Mouse (Mus musculus) urinary bladder, postnatal 14 days (tissue): ENCODE data around the gene Abi3bp.

Source experiments
- DNase-seq: peaks from one replicate; pipeline ENCODE4 v3.0.0; 2021; ENCODE audit warnings: low spot score

Gene Abi3bp

GRCm38 (mm10) chr16:56477677-56478574, at the start of gene Abi3bp:
TSS of gene Abi3bp (plus strand) at chr16:56477878.
- peak; percentile 60 for DNase-seq

- DNase-seq, result no peak
These were observed 42.1 kb upstream of the Abi3bp start for GRCm38 (mm10) chr16:56435293-56436185.

GRCm38 (mm10) chr16:56440243-56440642, 37.4 kb upstream of the Abi3bp start:
- no peak for DNase-seq

GRCm38 (mm10) chr16:56441113-56441512, 36.6 kb upstream of the Abi3bp start:
- DNase-seq, result no peak

GRCm38 (mm10) chr16:56441658-56442344, 35.9 kb upstream of the Abi3bp start:
- DNase-seq, result no peak

- DNase-seq, result peak; percentile 7
These were observed 26.2 kb upstream of the Abi3bp start for GRCm38 (mm10) chr16:56451482-56451881.

- DNase-seq, result no peak
These were observed 25.8 kb upstream of the Abi3bp start for GRCm38 (mm10) chr16:56451923-56452322.

- no peak for DNase-seq
These were observed 19.5 kb upstream of the Abi3bp start for GRCm38 (mm10) chr16:56458052-56458754.

- no peak for DNase-seq
These were observed 4.5 kb upstream of the Abi3bp start for GRCm38 (mm10) chr16:56473160-56473559.

GRCm38 (mm10) chr16:56475676-56476075, 2.0 kb upstream of the Abi3bp start:
- DNase-seq, result no peak

- peak; percentile 35 for DNase-seq
These were observed 1.0 kb downstream of the Abi3bp start for GRCm38 (mm10) chr16:56478575-56479191.

- no peak for DNase-seq
These were observed 5.8 kb downstream of the Abi3bp start for GRCm38 (mm10) chr16:56483466-56483865.

- peak; percentile 55 for DNase-seq
These were observed 8.8 kb downstream of the Abi3bp start for GRCm38 (mm10) chr16:56486461-56486860.

GRCm38 (mm10) chr16:56490861-56491260, 13.2 kb downstream of the Abi3bp start:
- DNase-seq, result no peak

- no peak for DNase-seq
These were observed 17.6 kb downstream of the Abi3bp start for GRCm38 (mm10) chr16:56495266-56495665.

- no peak for DNase-seq
These were observed 19.1 kb downstream of the Abi3bp start for GRCm38 (mm10) chr16:56496743-56497142.

- DNase-seq, result no peak
These were observed 21.0 kb downstream of the Abi3bp start for GRCm38 (mm10) chr16:56498680-56499079.

- no peak for DNase-seq
These were observed 22.8 kb downstream of the Abi3bp start for GRCm38 (mm10) chr16:56500441-56500840.

GRCm38 (mm10) chr16:56501101-56501500, 23.4 kb downstream of the Abi3bp start:
- no peak for DNase-seq

GRCm38 (mm10) chr16:56501513-56501912, 23.8 kb downstream of the Abi3bp start:
- no peak for DNase-seq

- no peak for DNase-seq
These were observed 24.5 kb downstream of the Abi3bp start for GRCm38 (mm10) chr16:56502134-56502533.
